Mouse (Mus musculus) embryo, embryonic 11.5 days (tissue): ENCODE data around the gene Kifc3.
A peak's percentile ranks its signal among the peaks of the same experiment; 100 is the strongest.

Source experiments
- DNase-seq: peaks from one replicate; pipeline ENCODE4 v3.0.0-alpha.2; 2012; ENCODE audit warnings: low read depth, low spot score

Gene Kifc3

DNA sequence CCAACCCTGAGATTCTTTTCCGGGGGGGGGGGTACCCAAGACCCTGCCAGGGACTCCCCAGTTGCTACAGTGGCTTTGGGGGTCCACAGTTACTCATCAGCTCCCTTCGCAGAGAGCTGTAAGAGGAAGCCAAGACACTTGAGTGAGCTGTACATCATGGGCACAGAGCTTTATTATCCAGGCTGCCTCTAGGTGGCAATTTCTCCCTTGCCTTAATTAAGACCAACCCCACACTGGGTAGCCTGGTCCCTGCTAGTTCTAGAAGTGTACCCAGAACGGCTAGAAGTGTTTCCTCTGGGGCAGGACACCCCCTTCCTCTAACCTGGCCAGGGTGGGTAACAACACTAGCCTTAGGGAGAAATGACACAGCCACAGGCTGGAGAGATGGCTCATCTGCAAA, 67.4 kb downstream of the Kifc3 start:
- no peak for DNase-seq

DNA sequence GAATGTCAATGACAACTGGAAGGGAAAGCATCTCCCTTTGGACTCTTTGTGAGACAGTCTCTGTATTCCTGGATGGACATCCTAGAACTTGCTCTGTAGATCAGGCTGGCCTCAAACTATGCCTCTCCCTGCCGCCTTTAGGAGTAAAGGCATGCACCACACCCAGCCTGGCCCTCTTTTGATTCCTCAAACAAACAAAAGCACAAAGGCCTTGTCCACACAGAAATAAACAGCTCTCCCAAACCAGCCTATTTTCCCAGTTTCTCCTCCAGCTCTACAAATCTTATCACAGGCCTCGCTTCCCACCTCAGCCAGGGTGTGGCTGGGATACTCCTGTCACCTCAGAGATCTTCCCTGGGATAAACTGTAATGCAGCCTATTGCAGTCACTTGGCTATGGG, 68.4 kb downstream of the Kifc3 start:
- no peak for DNase-seq

DNA sequence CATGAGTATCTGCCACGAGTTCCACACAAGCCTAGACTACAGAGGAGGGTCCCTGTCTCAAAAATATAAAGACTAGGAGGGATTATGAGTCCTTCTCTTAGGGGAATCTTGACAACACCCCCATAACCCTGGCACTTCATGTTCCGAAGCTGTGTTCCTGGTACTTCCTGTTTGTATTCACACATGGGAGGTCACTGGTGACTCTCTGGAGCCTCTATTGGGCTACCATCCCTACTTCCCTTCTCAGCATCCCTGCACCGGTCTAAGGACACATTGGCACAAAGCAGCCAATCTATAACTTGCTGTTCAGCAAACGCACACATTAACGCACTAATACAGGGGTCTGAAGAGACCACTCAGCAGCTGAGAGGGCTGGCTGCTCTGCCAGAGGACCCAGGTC, 70.6 kb downstream of the Kifc3 start:
- DNase-seq = no peak

DNA sequence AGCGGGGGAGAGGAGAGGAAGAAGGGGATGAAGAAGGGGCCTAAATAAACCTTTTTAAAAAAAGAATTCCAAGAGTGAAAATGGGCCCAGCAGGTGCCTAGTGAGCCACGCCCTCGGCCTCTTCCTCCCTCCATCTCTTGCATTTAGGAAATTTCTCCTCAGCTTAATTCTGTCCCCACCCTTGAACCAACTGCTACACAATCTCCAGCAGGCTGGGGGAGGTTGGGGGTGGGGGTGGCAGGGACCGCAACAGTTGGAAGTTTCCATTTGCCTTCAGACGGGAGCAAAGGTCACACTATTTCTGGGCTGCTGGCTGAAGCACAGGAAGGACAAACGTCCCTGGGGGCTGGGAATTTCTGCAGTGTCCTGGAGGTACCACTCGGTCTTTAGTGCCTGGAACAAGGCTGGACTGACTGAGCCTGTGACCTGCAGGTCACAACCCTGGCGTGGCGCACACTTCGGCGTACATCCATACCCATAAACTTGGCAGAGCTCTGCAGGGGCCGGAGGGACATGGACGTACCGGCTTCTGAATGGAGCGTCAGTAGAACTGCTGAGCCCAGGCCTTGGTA, 71.6 kb downstream of the Kifc3 start:
- DNase-seq = no peak

DNA sequence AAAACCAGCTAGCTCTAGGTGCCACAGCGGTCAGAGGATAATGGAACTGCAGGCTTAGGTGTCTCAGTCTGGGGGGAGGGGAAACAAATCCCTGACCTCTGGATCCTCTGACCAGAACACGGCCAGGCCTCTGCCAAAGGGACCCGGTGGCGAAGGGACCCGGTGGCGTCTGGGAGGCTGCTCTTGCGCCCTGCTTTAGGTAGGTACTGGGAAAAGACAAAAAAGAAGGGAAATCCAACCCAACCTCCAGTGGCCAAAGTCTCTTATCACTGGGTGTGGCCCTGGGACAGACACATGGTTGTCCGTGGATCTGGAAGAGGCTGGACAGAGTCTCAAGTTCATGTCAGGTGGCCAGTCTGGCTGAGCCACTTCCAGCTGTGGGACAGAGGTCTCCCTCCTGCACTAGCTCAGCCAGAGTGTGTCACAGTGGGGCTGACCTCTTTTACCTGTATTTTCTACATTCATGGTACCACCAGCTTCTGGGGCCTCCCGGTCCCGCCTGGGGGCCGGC, 73.8 kb downstream of the Kifc3 start:
- DNase-seq = no peak

DNA sequence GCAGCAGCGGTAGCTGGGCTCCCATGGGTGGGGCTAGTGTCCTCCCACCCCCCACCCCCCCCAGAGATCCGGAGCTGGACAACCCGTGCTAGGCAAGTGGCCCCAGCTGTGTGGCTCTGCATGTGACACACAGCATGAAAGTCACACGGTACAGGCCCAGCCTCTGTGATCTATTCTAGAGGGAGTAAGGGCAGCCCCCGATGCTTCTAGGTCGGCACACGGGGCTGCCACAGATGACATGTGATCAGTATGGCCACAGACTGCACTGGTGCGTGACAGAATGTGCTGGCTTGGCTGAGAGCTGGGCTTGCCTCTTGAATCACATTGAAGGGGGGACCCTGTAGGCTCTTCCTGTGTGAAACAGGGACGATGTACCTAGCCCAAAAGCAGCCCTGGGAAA, 75.0 kb downstream of the Kifc3 start:
- DNase-seq = no peak

DNA sequence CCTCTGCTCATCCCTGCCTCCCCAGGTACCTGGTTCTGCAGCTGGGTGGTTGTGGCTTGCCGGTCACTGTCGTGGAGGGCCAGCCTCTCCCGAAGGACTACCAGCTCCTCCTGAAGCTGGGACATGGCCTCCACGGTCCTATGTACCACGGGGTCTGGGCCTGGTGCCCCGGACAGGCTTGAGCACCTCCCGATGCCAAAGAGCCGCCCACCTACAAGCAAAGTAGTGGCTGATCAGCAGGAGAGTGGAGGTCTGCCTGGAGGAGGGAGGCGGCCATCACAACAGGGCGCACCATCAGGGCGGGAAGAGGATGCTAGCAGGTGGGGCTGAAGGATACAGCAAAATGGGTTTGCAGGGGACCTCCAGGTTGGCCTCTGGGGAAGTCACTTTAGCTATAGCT, 76.1 kb downstream of the Kifc3 start:
- no peak for DNase-seq

DNA sequence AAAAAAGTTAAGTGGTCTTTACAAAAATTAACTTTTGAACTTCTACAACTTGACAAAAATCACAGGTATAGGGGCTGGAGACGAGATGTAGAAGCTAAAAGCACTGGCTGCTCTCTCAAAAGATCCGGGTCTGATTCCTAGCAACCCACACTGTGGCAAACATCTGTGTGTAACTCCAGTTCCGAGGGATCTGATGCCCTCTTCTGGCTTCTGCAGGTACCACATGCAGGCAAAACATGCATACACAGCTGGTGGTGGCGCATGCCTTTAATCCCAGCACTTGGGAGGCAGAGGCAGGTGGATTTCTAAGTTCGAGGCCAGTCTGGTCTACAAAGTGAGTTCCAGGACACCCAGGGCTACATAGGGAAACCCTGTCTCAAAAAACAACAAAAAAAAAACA, 79.2 kb downstream of the Kifc3 start:
- DNase-seq = no peak

DNA sequence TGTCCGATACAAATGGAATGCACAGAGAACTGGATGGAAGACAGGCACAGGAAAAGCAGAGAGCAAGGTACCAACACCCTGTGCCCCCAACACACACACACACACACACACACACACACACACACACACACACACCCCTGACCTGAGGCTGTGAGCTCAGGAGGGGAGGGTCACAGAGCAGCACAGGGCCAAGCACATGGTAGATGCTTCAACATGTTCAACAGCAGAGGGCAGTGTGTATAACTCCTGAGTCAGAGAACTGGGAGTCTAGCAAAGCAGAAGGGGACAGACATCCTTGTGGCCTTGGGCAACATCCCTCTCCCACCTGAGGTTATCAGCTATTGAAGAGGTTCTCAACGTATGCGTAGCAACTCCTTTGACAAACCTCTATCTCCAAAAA, 88.9 kb downstream of the Kifc3 start:
- DNase-seq = no peak

DNA sequence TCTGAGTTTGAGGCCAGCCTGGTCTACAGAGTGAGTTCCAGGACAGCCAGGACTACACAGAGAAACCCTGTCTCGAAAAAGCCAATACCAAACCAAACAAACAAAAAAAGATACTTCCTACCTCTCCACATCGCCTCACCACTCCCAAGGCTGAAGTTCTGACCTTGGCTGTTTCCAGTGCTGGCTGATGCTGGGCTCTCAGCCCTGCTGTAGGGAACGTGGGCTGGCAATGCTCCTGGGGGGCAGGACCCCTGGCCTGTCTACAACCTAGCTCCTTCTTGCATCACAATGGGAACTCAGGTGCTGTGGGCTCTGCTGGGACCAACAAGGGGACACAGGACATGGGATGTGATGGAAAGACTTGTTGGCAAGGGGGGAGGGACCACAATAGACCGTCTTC, 89.5 kb downstream of the Kifc3 start:
- no peak for DNase-seq

DNA sequence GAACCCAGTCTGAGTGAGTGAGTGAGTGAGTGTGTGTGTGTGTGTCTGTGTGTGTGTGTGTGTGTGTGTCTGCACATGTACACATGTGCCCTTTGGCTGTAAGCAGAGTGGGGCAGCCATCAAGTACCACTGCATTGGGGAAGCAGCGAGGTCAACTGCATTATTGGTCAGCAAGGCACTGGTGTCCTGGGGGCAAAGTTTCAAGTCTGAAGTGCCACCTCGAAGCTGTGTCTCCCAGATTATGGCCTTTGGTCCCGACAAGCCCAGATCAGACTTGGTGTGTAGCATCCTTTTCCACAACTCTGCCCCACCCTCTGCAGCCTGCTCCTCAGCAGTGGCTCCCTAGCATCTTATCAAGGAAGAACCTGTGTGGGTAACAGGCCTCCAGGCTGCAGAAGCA, 90.0 kb downstream of the Kifc3 start:
- no peak for DNase-seq

DNA sequence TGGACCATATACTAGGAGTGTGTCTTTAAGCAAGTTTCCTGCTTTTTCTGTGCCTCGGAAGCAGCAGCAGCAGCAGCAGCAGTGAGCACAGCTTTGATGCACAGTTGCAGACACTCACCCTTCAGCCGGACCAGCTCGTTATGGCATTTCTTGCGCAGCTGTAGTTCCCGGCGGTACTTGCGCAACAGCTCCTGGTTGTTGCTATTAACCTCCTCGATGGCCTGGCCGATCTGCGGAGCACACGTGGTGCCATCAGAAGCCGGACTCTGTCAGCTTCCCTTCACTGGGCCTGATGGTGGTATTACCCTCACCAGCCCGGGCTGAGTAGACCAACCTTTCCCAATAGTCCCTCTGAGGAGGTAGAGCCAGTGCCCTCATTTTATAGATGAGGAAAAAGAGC, 95.3 kb downstream of the Kifc3 start:
- no peak for DNase-seq

DNA sequence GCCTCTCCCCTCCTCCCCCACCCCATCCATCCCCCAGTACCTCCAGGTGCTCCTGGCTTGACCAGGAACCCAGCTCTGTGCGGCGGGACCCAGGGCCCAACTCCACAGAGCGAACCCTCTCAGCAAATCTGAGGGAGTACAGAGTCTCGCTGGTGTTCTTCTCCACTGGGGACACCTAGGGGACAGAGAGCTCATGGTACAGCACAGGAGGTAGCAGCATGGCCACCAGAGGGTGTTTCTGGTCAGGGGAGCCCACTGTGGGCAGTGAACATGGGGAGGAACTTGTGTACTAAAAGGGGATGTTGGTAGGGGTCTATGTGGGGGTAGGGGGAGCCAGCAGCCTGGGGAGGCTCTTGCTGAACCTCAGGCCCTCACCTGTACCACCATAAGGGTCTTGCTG, 100.6 kb downstream of the Kifc3 start:
- DNase-seq = no peak

DNA sequence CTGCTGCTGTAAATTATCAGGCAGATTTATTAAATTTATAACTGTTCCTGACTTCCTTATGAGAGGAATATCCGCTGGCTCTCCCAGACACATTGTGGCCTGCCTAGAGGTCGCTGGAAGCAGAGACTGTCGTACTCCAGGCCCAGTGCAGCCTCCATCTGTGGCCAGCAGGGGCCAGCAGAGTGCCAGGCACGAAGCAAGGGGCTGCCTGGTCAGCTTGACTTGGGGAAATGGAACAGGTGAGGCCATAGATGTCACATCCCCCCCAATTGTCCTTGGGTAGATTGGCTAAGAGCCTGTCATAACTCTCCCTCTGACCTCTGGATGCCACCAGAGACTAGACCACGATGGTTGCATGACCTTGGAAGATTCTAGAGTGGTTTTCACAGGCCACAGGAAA, 103.6 kb downstream of the Kifc3 start:
- DNase-seq = peak; percentile 53

DNA sequence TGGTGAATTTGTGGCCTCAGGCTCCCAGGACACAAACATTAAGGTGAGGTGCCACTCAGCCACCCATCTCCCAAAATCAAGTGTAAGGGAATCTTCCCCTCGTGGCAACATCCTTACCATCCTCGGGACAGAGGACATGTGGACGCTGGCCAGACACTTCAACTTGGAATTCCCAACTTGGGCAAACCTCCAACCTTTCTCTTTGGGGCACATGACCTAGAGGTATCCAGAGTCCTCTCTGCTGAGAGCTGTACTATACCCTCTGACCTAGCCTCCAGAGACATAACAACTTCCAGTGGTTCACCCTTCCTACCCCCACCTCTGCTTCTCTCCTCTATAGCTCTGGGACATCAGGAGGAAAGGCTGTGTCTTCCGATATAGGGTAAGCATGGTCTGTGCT, 109.0 kb downstream of the Kifc3 start:
- no peak for DNase-seq

DNA sequence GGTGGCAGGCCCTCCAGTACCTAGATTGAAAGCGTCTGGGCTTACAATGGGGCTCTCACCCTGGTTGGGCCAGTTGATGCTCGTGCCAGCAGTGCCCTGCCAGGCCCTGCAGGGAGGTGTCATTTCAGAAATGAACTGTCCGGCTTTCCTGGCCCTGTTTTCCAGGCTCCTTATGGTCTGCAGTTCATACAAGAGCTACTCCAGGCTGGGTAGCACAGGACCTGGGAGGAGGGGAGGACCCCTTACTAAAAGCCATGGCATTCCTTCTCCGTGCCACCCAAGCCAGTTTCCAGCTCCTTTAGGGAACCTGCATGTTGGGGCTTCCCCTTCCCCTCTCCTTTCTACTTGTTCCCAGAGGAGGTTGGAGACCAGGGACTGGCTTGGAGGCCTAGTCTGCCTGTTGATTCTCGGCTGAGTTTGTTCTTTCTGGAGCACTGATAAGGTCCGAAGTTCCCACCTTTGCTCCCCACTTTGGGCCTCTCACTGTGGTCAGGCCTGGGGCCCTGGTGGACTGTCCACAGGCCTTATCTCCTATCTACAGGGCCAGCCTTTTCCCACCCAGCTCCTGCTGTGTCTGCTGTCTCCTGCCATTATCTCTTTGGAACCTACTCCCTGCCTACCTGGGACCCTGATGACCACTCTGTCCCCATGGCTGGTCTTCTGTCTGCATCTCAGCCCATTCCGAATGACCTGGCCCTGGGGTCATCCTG, 117.0 kb downstream of the Kifc3 start:
- DNase-seq = no peak

DNA sequence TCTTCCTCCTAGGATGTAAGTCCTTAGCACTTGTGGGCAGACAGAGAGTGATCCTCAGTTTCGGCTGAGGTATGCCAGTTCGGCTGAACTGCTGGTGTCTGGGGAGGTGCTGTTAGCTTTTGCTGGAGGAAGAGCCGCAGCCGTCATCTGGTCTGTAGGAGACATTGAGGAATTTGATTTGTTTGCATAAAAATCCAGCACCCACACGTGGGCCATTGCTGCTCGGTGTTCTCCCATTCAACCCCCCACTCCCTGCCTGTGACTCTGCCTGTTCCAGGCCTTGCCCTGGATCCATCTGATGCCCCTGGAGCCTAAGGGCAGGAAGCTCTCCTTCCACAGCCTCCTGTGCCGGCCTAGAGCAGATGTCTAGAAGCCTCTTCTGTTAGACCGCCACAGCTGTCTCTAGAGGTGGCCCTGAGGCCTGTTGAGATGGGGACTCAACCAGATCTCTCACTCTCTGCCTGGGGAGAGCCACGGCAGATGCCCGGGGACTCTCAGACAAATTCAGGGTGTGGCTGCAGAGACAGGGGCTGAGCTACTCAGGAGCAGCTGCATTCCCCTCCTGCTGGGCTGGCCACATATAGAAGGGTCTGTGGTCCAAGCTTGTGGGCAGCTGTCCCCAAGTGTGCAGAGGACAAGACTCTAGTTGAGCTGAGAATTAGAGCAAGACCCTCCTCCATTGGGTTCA, 117.7 kb downstream of the Kifc3 start:
- no peak for DNase-seq

DNA sequence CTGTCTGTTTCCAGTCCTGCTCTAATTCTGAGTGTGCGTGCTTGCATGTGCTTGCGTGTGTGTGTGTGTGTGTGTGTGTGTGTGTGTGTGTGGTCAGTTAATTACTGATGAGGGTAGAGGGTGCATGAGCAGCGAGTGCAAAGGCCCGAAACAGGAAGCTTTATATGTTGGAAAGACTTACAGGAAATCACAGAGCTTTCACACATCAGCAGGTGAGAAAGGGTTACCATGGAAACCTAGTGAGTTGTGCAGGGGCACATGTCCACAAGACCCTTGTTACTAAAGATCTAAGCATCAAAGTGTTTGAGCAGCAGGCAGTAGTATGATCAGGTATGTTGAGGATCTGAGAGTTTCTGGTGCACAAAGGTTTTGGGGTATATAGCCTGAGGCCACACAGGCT, 118.4 kb downstream of the Kifc3 start:
- no peak for DNase-seq

DNA sequence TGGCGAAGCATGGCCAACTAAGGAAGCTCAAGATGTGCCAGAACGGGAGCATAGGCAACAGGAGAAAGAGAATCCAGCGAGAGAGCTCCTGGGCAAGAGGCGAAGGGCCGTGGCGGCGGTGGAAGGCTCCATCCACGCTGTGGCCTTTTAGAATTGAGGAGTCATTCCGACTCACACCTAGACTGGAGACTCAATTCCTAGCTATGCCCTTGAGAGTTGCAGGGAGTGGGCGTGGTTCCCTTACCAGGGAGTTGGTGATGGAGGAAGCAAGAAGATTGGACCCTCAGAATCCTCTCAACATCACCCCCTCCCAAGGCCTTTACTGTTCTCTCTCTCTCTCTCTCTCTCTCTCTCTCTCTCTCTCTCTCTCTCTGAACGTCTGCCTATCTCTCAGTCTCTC, 121.0 kb downstream of the Kifc3 start:
- no peak for DNase-seq

DNA sequence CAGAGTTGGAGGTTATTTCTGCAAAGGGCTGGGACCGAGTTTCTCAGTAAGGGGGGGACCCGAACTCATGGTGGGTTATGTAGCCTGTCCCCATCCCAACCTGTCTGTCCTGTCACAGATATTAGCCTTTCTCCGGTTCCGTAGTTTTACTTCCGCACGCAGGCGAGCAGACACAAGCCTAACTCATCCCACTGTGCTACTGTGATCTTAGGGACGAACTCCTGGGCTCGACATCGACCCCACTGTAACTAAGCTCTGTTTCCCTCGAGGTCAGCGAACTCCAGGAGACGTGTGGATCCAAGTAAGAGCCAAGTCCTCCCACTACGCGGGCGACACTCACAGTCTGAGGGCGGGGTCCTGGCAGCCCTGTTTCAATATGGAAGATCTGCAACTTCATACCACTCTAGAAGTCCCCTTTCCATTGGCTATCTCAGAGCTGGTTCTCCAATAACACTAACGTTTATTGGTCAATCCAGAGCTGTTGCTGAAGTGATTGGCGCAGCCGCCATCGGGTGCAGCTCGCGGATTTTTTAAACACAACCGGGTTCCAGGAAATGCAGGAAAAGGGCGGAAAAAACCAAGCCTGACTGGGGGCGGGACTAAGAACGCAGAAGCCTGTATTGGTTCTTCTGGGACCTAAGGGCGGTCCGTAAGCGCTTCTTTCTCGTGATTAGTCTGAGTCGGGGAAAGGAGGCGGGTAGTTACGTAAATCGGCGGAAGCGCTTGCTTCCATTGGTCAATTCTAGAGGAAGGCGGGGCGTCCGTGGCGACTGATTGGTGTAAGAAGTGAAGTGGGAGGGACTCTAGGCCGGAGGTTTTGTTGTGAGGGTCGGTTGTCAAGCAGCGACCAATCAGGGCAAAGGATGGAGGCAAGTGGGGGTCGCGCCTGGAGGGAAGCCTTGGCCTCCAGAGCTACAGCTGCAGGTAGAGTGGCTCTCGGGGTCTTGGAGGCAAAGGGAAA, 122.0 kb downstream of the Kifc3 start, which contains the start of gene Katnb1:
Gene Katnb1, plus strand, starts transcription at position 806 of the 961 bp plus-strand sequence.
- peak; percentile 99 for DNase-seq

DNA sequence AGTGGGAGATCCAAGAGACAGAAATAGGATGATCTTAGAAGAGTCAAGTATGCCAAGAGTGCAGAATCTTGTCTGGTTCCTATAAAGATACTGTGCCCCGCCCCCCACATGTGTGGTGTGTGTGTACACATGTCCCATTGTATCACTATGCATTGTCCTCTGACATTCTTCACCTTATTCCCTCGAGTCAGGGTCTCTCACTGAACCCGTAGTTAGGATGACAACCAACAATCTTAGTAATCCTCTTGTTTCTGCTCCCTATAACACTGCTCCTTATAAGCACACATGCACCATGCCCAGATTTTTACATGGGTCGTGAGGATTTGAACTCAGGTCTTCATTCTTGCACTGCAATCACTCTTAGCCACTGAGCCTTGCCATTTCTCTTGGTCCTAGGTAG, 123.3 kb downstream of the Kifc3 start:
- DNase-seq = no peak

DNA sequence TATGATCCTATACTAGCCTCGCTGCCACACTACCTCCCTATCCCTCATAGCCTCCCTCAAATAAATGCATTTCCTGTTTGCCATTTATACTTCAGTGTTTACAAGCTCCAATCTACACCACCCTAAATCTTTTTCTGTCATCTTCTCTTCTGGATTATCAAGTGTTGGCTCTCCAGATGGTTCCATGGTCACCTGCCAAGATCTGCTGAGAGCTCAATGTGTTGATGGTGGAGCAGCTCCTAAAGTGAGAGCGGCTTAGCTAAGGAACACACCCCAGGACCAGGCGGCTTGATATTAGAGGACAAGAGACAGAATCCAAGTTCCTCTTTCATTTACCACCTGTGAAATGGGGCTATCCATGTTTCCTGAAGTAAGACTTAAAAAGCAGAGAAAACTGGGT, 124.6 kb downstream of the Kifc3 start:
- no peak for DNase-seq
